Mouse (Mus musculus) megakaryocyte, embryonic 14.5 days (primary cell): ENCODE measurements around the gene Psma5.

Experiments used
- FLI1 ChIP-seq: IDR thresholded peaks from 2 replicates; pipeline ENCODE4 v1.6.1; 2012; ENCODE audit warnings: low read length, inconsistent platforms, mixed read lengths
- GATA1 ChIP-seq: IDR thresholded peaks from 3 replicates; pipeline ENCODE4 v1.6.1; 2012; ENCODE audit warnings: mixed read lengths, low read length, inconsistent platforms, borderline replicate concordance

DNA sequence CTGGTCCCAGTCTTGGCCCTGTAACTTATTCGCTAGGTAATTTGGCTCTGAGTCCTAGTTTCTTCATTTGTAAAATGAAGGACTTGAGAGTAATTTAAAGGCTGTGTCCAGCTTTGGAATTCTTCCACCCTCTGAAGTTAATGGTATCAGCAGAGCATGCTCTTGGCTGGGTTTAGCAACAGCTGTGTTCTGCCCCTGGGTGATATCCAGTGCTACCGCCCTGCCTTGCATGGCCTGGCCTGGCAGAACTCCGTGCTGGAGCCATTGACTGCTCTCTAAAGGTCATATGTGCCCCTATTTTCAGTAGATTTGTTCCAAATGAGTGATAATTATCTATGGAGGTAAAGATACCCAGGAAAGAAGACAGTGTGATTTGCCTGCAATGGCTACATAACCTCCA lies 36.1 kb upstream of the Psma5 start:
- TF ChIP-seq GATA1, result no peak
- no peak for TF ChIP-seq FLI1
